Mouse (Mus musculus): Measurements from ENCODE around the gene Tjp1.

Tjp1 gene

DNA sequence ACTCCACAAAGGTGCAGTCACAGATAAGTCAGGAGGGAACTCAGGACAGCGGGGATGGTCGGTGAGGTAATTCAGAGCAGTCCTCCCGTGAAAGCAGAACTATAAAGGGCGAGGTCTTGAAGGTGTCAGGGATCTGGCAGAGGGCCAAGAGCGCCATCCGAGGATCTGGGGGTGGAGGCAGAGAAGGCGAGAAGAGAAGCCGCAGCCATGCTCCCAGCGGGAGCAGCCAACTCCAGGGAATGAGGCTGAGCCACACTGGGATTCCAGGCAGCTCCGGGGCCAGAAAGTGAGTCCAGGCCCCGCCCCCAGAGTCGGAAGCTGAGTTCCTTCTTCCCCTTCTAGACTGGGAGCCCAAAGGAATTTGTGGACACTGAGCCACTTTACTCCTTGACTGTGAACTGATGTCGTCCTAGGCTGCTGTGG, 41.3 kb downstream of the Tjp1 start:
- peak in 1 of 2 experiments; percentile 1 for DNase-seq

DNA sequence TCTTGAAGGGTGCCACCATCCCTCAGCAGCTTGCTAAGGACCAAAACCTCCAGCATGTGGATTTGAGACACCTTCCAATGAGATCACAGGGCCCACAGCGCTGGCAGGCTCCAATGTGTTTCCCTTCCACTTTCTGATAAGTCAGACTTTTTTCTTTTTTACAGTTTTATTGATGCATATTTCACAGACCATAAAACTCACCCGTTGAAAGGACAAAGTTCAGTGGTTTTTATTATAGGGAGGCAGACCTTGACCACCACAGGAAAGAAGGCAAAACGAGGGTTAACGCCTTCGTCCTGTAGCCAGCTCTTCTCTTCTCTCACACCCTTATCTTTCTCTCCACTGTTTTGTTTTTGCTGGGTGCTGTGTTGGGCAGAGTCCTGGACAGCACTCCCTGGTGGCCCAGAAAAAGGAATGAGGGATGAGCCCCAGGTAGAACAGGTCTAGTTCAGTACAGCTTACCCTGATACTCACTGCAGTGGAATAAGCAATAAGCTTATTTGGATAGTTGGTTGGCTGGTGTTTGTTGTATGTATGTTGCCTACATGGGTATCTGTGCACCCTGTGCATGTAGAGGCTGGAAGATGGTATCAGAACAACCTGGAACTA, 43.3 kb downstream of the Tjp1 start:
- DNase-seq, result no peak

DNA sequence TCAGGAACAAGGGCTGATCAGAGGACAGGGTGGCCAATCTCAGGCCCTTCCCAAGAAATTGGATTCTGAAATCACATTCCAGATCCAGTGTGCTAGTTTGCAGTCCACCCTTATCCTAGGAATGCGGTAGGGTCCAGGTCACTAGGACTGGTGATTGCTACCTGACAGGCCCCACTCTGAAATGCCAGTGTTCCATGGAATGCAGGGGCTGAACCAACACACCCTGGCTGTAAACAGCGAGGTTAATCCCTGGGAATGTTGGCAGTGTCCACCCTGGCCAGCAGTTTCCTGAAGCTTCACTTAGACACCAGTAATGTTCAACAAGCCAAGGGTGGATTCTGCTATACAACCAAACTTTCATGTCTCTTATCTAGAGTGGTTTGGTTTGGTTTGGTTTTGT, 45.4 kb downstream of the Tjp1 start:
- DNase-seq, result no peak

DNA sequence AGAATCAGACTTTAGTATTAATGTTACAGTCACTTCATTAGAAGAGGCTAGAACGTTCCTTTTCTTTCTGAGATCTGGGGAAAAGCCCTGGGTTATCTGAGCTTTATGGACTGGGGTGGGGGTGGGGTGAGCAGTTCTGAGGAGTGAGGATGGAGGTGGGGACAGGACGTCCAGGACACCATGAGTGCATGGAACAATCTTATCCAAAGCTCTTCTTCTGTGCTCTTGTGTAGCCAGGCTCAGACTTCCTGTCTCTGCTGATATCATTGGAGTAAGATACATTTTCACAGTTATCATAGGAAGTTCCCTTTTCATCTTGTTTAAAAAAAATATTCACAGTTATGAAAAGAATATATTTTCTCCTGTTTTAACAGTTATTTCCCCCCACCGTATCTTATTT, 55.5 kb downstream of the Tjp1 start:
- DNase-seq, result no peak

DNA sequence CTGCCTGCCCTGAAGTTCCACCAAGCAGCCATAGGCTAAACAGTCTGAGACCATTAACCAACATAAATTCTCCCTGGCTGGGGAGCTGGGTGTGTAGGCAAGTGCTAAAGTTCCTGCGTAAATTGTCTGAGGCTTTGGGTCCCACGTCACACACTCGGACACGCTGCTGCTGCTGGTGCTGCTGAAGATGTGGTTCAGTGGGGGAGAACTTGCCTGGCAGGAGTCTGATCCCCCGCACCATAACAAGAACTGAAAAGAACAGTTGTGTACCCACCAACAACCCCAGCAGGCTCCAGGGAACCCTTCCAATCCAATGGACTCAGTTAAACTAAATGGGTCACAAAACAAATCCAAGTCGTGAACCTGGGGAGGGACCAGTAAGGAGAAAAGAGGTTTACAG, 56.2 kb downstream of the Tjp1 start:
- no peak for DNase-seq

DNA sequence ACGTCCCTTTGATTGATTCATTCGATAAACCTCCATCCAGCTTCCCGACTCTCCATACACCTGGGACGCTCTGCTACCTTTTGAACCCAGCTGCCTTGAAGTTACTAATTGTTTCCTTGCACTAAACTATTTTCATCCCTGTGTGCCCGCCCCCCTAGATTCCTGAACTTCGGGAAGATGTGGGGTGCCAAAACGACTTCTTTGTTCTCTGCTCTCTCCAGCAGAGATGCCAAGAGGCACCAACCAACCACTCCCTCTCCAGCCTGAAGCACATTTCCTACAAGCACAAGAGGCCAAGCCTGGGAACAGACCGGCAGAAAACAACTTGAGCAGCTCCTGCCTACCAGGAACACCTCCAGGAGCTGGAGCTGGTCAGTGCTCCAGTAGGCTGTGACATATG, 57.4 kb downstream of the Tjp1 start:
- no peak for DNase-seq

DNA sequence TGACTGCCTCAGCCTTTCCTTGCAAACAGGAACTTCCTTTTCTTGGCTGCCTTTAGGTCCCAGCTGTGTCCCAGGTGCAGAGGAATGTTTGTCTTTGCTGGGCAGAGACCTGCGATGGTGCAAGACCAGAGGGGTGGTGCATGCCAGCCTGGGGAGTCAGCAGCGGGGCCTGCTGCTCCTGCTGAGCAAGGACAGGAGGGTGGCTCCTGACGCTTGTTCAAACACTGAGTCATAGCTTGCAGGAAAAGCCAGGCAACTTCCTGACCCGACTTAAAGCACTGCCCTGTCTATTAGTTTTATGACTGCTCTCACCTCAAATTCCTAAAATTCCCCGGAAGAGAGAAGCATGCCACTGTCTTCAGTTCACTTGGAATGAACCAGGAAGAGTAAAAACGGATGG, 57.9 kb downstream of the Tjp1 start:
- no peak for DNase-seq

DNA sequence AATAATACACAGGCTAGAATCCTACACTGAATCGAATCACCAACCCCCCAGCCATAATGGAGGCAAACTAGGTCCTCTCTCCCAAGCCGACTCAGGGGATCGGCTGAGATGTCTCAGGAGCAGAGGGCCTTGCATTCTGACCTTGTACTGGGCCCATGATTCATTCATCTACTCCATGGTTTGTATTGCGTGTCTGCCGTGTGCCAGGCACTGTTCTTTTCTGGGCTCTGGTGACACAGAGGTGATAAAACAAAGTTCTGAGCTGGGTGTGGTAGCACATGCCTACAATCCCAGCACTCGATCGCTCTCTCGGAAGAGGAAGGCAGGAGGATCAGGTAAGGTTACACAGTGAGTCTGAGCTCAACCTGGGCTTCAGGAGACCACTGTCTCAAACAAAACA, 59.4 kb downstream of the Tjp1 start:
- no peak for DNase-seq

DNA sequence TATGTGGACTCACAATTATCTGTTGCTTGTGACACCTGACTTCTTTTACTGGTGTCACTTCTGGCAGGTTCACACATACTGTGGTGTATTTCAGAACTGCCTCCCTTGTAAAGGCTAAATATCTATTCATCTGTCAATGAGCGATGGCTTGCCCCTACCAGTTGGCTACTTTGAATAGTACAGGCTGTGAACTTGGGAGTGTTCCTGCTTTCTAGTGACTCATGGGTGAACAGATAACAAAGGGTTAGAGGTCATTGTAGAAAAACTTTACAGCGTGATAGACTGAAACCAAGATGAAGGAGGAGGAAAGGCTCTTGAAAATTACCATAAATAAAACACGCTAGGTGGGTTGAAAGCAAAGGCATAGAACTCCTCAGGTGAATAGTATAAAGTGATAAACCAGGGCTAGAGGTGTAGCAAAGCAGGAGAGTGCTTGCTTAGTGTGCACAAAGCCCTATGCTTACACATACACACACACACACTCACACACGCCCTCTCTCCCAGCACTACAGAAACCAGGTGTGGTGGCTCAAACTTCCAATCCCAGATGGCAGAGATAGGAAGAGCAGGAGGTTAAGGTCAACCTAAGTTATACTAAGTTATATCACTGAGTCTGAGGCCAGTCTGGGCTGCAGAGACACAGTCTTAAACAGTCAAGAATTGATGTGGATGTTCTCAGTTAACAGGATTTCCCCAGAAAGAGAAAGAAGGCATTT, 60.1 kb downstream of the Tjp1 start:
- no peak for DNase-seq

DNA sequence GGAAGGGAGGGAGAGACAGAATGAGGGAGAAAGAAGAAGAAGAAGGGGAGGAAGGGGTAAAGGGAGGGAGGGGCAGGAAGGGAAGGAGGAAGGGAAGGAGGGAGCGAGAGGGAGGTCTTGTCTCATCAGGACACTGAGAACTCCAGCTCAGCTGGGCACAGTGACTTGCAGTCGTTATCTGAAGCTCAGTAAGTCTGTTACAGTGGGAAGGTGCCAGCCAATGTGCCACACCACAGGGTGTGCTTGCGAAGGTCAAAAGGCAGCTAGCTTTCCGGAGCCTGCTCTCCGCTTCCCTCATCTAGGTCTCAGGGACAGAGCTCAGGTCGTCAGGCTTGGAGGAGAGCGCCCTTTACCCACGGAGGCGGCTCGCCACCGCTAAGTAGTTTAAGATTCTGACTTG, 61.4 kb downstream of the Tjp1 start:
- DNase-seq, result no peak

DNA sequence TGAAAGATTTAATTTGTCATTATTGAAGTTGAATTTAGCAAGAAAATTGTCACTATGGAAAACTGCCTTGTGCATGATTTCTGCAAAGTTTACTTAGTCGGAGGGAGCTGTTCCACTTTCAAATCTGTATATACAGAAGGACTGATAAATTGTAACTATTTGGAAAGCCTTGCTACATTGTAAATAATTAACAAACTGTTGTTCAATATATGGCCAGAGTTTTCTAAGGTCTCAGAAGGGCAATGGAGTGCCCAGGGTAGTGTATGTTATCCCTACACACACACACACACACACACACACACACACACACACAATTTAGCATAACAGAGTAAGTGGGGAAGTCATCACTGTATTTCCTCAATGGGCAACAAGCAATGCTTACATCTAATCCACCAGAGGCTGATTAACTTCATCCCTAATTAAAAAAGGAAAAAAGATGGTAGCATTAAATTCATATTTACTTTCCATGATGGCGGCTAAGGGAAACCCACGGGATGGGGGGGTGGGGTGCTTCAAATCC, 63.0 kb downstream of the Tjp1 start:
- no peak for DNase-seq

DNA sequence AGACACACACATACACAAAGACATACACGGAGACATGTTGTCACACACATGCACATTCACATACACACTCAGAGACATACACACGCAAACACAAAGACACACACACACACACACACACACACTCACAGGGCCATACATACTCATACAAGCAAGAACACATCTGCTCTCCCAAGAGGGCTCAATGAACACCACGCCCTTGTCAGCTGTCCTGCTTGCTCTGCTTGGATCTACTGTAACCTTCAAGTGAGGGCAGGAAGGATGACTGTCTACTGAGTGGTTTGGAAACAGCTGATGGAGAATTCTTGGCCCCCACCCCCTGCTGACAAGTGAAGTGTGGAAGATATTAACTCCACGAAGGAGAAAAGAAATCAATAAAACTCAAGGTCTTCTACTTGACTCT, 64.1 kb downstream of the Tjp1 start:
- no peak for DNase-seq

DNA sequence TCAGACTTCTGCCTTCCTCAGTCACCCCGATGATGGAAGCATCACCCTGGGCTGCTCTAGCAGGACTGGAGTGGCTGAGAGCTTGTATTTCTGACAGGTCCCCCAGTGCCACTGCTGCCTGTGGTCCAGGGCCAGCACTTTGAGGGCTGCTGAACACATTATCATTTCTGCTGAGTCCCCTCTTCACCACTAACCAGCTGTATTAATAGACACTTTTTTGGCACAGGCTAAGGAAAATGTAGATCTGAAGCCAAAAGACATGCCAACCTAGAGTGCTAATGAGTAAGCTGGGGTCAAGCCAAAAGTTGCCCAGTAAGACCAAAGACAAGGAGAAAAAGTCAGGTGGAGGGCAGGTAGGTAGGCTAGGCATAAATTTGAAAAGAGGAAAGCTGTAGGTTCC, 66.2 kb downstream of the Tjp1 start:
- no peak for DNase-seq

DNA sequence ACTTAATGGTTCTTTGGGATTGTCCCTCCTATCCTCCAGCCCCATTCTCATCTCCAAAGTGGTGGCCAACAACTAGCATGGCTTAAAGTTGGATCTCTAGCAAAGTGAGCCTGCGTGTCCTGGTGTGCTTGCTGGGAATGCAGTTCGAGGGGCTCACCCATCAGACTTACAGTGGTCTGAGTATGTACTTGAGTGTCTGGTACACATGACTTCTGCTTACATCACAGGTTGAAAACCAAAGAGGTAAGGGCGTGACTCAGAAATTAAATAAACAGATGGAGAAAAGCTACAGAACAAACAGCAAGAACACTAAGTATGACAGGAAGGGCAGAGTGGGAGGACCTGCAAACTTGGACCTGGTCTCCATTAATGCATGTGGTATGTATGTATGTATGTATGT, 67.4 kb downstream of the Tjp1 start:
- no peak for DNase-seq

DNA sequence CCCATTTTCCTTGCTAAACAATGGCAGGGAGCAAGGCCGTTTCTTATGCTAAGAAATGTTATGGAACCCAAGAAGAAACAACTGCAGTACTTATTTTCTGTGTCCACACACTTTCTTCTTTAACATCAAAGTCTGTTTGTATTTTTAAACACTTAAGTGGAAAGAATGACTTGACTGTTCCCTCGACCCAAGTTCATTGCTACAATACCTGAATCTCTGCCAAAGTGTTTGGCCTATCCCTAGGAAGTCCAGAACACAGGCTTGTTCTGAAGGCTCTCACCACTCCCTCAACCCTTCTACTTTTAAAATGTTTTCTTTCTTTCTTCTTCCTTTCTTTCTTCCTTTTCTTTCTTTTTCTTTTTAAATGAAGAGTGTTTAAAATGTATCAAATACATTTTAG, 71.5 kb downstream of the Tjp1 start:
- no peak for DNase-seq

DNA sequence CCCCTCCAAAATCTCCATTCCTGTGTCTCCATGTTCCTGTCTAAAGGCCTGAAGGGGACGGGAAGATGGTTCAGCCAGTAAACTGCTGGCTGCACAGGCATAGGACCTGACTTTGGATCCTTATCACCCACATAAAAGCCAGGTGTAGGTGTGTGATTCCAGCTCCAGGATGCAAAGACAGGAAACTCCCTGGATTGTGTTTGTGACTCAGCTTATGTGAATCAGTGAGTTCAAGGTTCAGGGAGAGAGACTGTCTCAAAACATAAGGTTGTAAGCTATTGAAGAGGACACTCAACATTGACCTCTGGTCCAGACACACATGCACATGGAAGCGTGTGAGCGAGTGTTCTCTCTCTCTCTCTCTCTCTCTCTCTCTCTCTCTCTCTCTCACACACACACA, 72.4 kb downstream of the Tjp1 start:
- DNase-seq, result no peak

DNA sequence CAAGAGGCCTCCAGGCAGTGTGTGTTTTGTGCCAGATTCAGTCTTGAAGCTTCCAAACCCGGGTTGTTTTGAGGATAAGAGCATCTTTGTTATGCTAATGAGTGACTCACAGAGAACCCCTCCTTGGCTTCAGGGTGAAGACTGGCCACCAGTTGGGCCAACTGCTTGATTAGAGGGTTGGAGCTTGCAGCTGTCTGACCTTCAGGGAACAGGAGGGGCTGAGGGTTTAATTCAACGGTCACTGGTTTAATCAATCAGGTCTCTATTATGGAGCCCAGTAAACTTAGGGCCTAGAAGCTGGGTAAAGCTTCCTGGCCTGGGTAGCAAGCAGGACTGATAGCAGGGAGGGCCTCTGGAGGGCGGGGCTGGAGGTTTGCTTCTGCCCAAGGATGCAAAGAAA, 73.3 kb downstream of the Tjp1 start:
- no peak for DNase-seq

DNA sequence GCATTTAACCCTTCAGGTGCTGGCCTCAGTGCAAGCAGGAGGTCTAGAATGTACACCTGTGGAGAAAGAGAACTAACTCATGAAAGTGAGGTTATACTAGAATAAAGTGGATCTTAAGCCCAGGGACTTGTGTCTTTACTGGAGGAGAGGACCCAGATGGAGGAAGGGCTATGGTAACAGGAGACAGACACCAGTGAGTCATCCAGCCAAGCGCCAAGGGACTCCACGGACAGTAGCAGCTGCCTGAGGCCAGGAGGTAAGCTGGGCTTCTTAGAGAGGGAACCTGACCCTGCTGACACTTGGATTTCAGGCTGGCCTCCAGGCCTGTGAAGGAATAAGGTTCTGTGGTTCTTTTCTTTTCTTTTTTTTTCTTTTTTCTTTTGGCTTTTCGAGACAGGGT, 75.3 kb downstream of the Tjp1 start:
- DNase-seq, result no peak

DNA sequence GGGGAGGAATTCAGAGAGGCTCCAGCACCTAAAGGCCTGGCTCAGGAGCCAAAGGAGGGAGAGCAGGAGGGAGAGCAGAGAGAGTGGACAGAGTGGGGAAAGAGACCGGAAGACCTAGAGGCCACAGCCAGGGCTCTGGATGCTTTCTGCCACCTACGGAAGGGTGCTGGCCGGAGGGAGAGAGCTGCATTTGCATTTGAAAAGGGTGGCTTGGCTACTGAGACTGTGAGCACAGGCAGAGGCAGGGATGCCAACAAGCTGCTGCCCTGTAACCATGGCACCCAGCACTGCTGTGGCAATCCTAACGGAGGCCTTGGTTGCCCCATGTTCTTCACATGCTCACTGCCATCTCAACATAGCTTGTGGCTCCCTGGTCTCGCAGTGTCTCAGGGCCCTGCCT, 77.4 kb downstream of the Tjp1 start:
- no peak for DNase-seq

DNA sequence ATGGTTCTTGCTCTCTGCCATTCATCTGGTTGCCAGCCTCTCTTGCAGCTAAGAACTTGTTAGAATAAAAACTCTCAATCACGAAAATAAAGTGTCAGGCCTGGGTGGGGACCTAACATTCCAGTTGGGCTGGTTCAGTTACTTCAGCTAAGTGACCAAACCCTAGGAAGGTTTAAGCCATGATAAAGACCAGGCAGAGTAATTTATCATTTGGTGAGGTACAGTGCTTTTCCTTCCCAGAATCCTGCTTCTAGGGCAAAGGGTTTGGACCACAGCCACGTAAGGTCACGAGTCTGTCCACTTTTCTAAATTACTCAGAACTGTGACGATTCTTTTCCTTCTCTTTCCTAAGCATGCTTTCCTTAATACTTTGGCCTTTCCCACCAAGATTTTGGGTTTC, 86.1 kb downstream of the Tjp1 start:
- no peak for DNase-seq

DNA sequence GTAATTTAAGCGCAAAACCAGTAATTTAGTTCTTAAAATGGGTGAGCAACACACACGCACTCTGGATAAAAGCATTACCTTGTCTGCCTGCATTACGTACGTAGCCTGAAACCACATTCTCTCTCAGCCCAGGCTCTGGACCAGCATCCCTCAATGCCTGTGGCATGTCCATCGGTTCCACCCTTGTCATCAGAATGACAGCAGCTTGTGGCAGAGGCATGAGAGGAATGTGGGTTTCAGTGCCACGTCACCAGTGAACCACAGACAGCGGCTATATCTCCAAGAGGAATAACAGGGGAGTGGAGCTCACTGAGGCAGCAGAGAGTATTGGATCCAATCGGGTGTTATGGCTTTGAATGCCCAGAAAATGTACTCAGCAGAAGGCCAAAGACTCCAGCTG, 88.1 kb downstream of the Tjp1 start:
- no peak for DNase-seq

DNA sequence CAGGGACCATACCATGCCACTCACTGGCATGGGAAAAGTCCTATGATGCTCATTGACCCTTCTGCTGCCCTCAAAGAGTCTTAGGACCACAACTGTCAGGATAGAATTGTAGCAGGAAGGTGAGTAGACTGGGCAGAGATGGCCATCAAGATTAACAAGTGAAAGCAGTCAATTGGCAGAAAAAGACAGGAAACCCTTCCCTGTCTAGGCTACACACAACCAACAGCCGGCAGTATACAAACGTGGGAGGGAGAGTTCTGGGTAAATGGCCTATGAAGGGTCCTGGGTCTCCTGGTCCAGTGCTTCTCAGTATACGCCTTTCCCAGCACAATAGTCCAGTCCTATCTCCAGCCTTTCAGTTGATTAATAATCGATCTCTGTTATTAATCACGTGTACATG, 89.4 kb downstream of the Tjp1 start:
- DNase-seq, result no peak

DNA sequence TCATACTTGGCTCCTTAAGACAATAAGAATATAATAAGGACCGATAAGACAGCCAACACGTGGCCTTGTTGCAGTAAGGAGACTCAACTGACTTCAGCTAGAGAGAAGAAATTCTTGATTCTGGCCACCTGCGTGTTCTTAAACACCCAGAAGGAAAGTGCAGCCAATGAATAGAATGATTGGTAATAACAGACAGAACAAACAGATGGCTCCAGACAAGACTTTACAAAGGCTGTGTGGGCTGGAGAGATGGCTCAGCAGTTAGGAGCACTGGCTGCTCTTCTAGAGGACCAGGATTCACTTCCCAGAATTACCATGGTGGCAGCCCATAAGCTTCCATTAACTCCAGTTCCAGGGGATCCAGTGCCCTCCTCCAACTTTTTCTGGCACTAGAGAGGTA, 90.7 kb downstream of the Tjp1 start:
- no peak for DNase-seq

DNA sequence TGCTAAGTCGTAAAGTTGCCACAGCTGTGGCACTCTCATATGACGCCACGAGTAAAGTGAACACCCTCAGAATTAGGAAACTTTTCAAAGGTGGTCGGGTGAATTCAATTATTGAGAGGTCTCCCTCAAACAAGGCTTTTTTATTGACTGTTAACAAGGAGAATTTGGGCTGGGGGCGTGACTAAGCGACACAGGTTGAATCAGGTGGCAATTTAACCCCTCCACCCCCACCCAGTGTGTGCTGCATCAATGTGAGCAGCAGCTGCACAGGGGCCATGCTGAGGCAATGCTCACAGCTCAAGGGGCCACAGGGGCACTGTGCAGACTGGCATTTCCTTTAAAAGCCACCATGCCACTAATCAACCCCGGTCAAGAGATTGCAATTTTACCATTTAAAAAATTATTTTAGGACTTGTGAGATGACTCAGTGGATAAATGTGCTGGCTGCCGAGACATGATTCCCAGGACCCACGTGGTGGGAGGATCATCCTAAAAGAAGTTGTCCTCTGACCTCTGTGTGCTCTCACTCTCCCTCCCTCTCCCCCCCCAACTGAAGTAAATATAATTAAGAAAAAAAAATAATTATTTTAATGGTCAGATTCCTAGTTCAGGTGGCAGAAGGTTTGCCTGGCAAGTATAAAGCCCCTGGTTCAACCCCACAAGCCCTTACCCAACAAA, 96.4 kb downstream of the Tjp1 start:
- no peak for DNase-seq

Data from spleen, adult 18-20 months (tissue).